Mouse (Mus musculus) left cerebral cortex, adult 11 months (tissue): ENCODE data around the gene Aimp2.

Source experiments
- DNase-seq: peaks from one replicate; pipeline ENCODE4 v3.0.0; 2022; ENCODE audit warnings: low spot score

The Aimp2 gene

DNA sequence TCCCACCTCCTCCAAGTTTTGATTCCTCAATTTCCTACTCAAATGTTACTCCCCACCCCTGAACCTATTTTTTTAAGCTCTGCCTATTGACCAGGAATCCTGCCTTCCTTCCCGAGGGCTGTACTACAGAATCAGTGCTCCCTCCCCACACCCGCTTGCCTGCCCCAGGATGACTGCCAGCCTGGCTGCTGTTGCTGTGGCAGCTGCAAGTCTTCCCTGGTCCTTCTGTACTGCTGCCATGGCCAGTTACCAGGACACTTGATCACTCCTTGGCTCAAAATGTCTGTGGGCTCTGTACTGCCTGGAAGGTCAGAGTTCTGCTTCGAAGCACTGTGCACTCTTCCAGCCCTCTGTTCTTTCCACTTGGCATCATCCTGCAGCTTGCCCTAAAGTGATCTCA is 7.5 kb downstream of the Aimp2 start:
- no peak for DNase-seq

DNA sequence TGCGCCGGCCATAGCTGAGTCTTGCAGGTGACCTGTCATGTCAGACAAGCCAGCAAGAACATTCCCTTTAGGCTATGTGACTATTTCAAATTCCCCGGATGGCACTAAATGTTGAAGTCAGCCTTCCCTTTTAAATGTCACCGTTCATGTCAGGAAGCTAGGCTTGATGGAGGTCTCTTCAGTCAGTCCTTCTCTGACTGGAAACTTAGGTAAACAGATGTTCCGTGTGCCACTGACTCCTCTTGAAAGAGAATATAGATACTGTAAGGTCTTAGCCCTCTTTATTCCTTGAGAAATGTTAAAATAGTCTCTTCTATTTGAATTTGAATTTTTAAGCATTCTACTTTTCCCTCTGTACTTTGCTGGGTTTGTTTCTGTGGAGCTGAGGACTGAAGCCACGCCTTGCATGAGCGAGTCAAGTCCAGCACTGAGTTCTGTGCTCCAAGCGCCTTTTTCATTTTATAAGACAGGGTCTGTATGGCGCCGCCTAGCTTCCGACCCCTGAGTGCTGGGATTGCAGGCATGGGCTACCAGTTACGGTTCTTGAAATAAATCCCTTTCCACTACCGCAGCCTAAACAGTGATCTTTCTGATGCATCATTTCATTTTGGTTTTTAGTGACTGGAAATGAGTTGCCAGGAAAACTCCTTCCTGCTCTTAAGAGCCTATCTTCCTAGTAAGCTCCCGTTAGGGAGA is 11.9 kb downstream of the Aimp2 start, which contains the start of gene Ankrd61:
Gene Ankrd61 (minus strand): TSS at position 51 of the 696 bp plus-strand sequence.
- no peak for DNase-seq

DNA sequence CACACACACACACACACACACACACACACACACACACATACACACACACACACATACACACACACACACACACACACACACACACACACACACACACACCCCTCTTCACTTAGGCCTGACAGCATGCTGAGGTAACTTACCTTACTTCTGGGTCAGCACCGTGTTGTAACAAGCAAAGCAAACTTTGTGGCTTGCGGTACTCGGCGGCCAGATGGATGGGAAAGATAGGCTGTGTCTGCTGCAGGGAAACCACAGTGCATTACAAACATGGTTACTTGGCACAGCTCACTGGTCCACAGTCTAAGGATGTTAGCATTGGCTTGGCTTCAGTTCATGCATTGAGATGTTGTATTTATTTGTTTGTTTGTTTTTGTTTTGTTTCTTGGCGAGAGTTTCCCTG is 16.3 kb downstream of the Aimp2 start:
- DNase-seq, result no peak

DNA sequence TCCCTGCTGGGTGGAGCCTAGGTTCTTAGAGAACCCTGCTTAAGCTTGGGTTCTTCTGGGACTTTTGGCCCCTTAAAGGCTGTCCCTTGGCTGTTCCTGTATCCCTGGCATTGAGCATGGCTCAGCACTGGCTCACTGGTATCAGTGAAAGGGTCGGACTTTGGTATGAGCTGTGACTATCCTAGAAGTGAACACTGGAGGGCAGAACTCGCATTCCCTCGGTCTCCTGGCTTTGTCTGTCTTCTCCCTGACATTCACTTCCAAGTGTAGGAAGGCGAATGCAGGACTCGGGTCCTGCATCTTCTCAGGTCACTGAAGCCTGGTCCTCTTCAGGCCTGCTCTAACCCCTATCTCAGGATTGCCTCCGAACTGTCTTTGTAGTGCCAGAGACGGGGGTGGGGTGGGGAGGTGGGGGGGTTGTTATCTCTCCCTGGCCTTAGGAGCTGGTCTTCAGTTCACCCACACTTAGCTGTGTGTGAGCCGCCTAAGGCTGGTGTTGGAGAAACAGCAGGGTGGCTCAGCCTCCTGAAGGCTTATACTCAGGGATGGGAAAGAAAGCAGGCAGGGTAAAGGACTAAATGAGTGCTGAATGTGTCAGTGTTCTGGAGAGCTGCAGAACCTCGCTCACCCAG is 17.3 kb downstream of the Aimp2 start:
- DNase-seq, result no peak

DNA sequence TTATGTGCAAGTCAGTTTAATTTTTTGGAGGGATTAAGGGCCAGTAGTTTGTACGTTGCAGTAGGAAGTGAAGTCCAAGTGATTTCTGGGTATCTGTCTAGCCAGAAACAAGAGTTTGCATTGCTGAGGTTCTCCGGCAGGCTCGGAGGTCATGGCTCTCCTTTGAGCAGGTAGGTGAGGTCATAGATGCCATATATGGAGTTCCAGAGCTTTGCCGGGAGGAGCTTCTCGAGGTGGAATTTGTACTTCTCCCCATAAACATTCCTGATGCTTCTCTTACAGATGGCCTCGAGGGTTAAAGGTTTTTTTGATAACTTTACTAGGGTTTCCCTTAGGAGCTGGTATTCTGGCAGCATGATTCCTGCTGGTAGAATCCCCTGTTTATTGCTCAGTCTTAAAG is 18.9 kb downstream of the Aimp2 start:
- no peak for DNase-seq

DNA sequence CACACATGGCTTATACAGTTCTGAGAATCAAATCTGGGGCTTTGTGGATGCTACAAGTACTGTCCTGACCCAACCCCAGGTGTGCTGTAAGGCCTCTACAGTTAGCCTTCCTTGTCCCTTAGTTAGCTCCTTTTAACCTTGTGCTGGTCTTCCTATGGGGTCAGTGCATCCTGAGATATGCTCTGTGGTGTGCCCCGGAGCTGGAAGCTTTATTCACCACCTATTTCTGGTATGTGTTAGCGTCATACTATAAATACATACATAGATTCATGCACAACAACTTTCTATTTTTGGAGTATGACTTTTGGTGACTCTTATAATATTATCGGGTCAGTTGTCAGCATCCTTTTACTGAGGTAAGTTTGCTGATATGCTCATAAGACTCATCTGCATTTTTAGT is 24.4 kb downstream of the Aimp2 start:
- DNase-seq, result no peak

DNA sequence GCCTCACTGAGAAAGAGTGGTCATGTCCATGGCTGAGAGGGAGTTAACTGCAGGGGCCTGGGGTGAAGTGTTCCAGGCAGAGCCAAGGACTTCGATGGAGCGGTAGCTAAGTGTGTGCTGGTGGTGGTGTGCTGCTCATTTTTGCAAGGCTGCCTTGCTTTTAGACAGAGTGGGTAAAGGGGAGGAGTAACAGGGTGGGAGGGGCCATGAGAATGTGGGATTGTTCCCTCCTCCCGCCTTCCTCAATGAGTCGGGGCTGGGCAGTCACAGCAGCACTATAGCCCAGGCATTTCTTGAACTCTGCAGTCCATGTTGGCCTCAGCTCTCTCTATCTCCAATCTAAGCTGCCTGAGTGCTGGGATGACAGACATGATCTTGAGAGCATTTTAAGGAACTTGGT is 35.1 kb downstream of the Aimp2 start:
- no peak for DNase-seq

DNA sequence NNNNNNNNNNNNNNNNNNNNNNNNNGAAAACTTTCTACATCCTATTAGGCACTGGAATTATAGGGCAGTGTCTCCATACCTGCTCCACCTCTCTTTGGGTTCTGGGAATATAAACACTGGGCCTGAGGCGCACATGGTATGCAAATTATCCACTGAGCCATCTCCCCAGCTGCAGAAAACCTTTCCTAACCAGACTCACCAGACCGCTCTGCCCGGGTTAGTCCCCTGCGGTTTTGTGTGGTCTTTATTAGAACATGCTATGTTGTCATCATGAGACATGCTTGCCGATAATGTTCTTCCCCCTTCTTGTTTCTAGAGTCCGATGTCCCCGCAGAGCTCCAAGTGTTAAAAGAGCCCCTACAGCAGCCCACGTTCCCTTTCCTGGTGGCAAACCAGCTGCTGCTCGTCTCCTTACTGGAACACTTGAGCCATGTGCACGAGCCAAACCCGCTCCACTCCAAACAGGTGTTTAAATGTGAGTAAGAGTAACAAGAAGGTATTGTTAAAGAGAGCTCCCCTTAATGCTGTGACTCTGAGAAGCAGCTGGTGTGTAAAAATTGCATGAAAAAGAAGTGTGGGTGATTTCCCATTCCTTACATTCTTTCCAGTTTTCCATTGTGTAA is 38.0 kb downstream of the Aimp2 start:
- DNase-seq, result no peak
